Mouse (Mus musculus): ENCODE data around the gene Cyp4a10. TPM values are rescaled to one million over a fixed set of nuclear protein-coding genes. Genes with fewer than 3 reads are reported as not detected.
"Not testable (repeated sequence)": the region's sequence is repeated elsewhere in the genome, so short reads cannot be mapped to it uniquely, and the experiment has no call there.

Cyp4a10 gene
- polyA plus RNA-seq (2015; fragmentation: Nextera tagmentation; extraction: Ambion mirVana), result not detected in 2 replicates

GRCm38 (mm10) chr4:115518000-115518399, at the start of gene Cyp4a10:
Cyp4a10 (plus strand) TSS chr4:115518264.
- H3K27ac ChIP-seq (replicated peaks); H3K9ac ChIP-seq; H3K36me3 ChIP-seq; H3K4me2 ChIP-seq; ATAC-seq (ENCODE audit: extremely low read depth, insufficient number of reproducible peaks, low FRiP score, low TSS enrichment); H3K4me1 ChIP-seq; H3K9me3 ChIP-seq; H3K4me3 ChIP-seq; H3K27me3 ChIP-seq (replicated peaks): not testable (repeated sequence)
- WGBS, result 68% methylated on average over 5 of the region's 5 CpGs

GRCm38 (mm10) chr4:115473585-115473984, 44.5 kb upstream of the Cyp4a10 start:
- H3K27ac ChIP-seq (replicated peaks); H3K4me2 ChIP-seq; H3K27me3 ChIP-seq (replicated peaks); H3K9me3 ChIP-seq; H3K4me3 ChIP-seq; H3K36me3 ChIP-seq; ATAC-seq (ENCODE audit: extremely low read depth, insufficient number of reproducible peaks, low FRiP score, low TSS enrichment); H3K9ac ChIP-seq; H3K4me1 ChIP-seq: not testable (repeated sequence)
- 70% methylated on average over 3 of the region's 3 CpGs for WGBS

DNA sequence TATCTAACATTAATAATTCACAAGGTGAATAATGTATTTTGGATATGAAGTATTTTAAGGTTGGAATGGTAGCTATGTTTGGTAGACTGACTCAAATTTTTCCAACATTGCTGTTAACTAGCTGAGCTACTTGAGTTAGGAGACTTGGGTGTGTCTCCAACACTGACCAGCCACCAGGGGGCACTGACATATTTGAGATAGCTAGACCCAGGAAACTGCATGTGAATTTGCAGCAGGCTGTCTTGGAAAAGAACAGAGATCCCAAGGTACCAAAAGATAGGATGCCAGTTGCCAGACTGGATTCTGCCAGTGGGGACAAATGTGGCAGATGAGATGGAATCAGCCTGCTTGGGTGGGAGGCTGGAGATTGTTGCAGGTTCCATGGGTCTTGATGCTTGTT, 42.0 kb upstream of the Cyp4a10 start:
- not testable (repeated sequence) for H3K9me3 ChIP-seq; H3K4me1 ChIP-seq; H3K4me2 ChIP-seq; H3K27ac ChIP-seq (replicated peaks); H3K4me3 ChIP-seq; H3K36me3 ChIP-seq; ATAC-seq (ENCODE audit: extremely low read depth, insufficient number of reproducible peaks, low FRiP score, low TSS enrichment); H3K27me3 ChIP-seq (replicated peaks); H3K9ac ChIP-seq

- H3K4me2 ChIP-seq, result no peak overlapping the region
- H3K36me3 ChIP-seq, result no peaks in the 10 kb centered on the region
- 48% methylated on average over 6 of the region's 6 CpGs for WGBS
- no peak overlapping the region for H3K4me3 ChIP-seq
- H3K9ac ChIP-seq, result no peak overlapping the region
- no peaks in the 10 kb centered on the region for H3K9me3 ChIP-seq
- no peak overlapping the region for H3K27ac ChIP-seq (replicated peaks)
- no peak for ATAC-seq (ENCODE audit: extremely low read depth, insufficient number of reproducible peaks, low FRiP score, low TSS enrichment)
- no peaks in the 10 kb centered on the region for H3K27me3 ChIP-seq (replicated peaks)
- H3K4me1 ChIP-seq, result no peaks in the 10 kb centered on the region
Measured at GRCm38 (mm10) chr4:115481006-115481652, 36.9 kb upstream of the Cyp4a10 start.

DNA sequence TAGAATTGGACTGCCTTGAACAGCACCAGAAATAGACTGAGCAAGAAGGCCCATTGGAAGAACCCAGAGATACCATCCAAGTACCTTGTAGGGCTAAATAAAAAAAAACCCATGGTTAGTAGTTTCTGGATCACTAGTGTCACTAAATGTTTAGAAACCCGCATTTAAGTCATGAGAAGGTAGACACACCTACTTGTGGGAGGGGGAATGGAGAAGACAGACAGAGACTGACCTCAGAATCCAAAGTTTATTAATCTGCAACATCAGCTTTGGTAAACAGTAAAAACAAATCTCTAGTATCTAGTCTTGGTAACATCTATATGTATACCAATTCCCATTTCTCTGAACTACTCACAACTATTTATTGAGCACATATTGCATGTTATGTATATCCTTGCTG, 22.1 kb upstream of the Cyp4a10 start, which contains the start of gene Cyp4a14:
Gene Cyp4a14, minus strand, starts transcription at position 142 of the 400 bp plus-strand sequence.
- ATAC-seq (ENCODE audit: extremely low read depth, insufficient number of reproducible peaks, low FRiP score, low TSS enrichment), result no peak
- H3K36me3 ChIP-seq, result no peaks in the 10 kb centered on the region
- no peak within 1 kb of the TSS for H3K4me2 ChIP-seq
- no peak within 1 kb of the TSS for H3K27ac ChIP-seq (replicated peaks)
- H3K4me3 ChIP-seq, result no peak within 1 kb of the TSS
- H3K9ac ChIP-seq, result no peak within 1 kb of the TSS
- H3K4me1 ChIP-seq, result no peaks in the 10 kb centered on the region
- no peaks in the 10 kb centered on the region for H3K27me3 ChIP-seq (replicated peaks)
- WGBS, result 60% methylated on average over 1 of the region's 1 CpGs
- no peaks in the 10 kb centered on the region for H3K9me3 ChIP-seq

DNA sequence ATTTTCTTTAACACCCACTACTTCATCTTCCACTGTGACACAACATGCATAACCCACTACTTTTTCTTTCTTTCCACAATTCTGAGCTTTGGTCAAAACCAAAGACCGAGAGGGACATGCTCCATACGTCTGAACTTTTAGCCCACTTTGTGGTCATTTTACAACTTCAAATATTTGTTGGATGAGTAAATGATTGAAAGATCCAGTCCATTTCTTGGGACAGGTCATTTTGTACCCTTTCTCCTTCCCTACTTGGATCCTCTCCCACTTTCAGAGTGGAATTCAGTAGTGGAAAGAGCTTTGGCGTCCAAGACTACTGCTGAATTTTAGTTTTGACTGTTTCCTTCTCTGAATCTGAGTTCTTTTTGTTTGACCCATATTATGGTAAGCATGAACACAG, 20.6 kb upstream of the Cyp4a10 start:
- Histone ChIP-seq H3K4me3 (no peak overlapping the region), H3K9ac (no peak overlapping the region), H3K4me1 (no peaks in the 10 kb centered on the region), H3K27me3 (replicated peaks) (no peaks in the 10 kb centered on the region), H3K27ac (replicated peaks) (no peak overlapping the region), H3K36me3 (no peaks in the 10 kb centered on the region), H3K9me3 (no peaks in the 10 kb centered on the region), H3K4me2 (no peak overlapping the region)
- 78% methylated on average over 3 of the region's 3 CpGs for WGBS
- no peak for ATAC-seq (ENCODE audit: extremely low read depth, insufficient number of reproducible peaks, low FRiP score, low TSS enrichment)

- not testable (repeated sequence) for H3K36me3 ChIP-seq; H3K27me3 ChIP-seq (replicated peaks); ATAC-seq (ENCODE audit: extremely low read depth, insufficient number of reproducible peaks, low FRiP score, low TSS enrichment); H3K4me3 ChIP-seq; H3K27ac ChIP-seq (replicated peaks); H3K9me3 ChIP-seq; H3K9ac ChIP-seq; H3K4me2 ChIP-seq; H3K4me1 ChIP-seq
Measured at GRCm38 (mm10) chr4:115513964-115514363, 4.1 kb upstream of the Cyp4a10 start.

DNA sequence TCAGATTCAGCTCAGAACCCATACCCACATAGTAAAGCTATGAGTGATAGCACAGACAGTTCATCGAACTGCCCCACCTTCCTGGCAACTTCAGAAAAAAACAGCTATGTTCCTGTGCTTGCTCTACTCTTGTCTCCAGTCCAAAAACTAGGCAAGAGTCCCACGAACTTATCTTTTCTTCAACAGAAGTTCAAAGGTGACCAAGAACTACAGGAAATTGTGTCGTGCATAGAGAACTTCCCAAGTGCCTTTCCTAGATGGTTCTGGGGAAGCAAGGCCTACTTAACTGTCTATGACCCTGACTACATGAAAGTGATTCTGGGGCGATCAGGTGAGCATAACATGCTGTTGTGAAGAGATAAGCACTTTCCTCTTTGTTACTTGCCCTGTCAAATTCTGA, 1.4 kb downstream of the Cyp4a10 start:
- H3K4me1 ChIP-seq, result no peaks in the 10 kb centered on the region

GRCm38 (mm10) chr4:115521766-115522165, 3.7 kb downstream of the Cyp4a10 start:
- Histone ChIP-seq H3K27ac (replicated peaks) (no peak overlapping the region), H3K27me3 (replicated peaks) (no peaks in the 10 kb centered on the region), H3K9ac (no peak overlapping the region), H3K9me3 (no peaks in the 10 kb centered on the region), H3K4me1 (no peaks in the 10 kb centered on the region), H3K36me3 (no peaks in the 10 kb centered on the region), H3K4me3 (no peak overlapping the region), H3K4me2 (no peak overlapping the region)
- no peak for ATAC-seq (ENCODE audit: extremely low read depth, insufficient number of reproducible peaks, low FRiP score, low TSS enrichment)
- WGBS, result 79% methylated on average over 2 of the region's 2 CpGs

More for the DNA sequence above, 1.4 kb downstream of the Cyp4a10 start:
- no peak for ATAC-seq (ENCODE audit: extremely low read depth, insufficient number of reproducible peaks, low FRiP score, low TSS enrichment)
- Histone ChIP-seq H3K27me3 (replicated peaks) (no peaks in the 10 kb centered on the region), H3K9ac (no peak overlapping the region), H3K9me3 (no peaks in the 10 kb centered on the region), H3K4me2 (no peak overlapping the region), H3K4me3 (no peak overlapping the region), H3K36me3 (no peaks in the 10 kb centered on the region), H3K27ac (replicated peaks) (no peak overlapping the region)
- 43% methylated on average over 4 of the region's 4 CpGs for WGBS

GRCm38 (mm10) chr4:115545101-115545500, 27.0 kb downstream of the Cyp4a10 start:
- no peak overlapping the region for H3K4me2 ChIP-seq
- no peak overlapping the region for H3K4me3 ChIP-seq
- H3K27ac ChIP-seq (replicated peaks), result no peak overlapping the region
- WGBS, result 26% methylated on average over 1 of the region's 1 CpGs
- no peaks in the 10 kb centered on the region for H3K36me3 ChIP-seq
- H3K9ac ChIP-seq, result no peak overlapping the region
- H3K27me3 ChIP-seq (replicated peaks), result no peaks in the 10 kb centered on the region
- peaks cover 3% of the 10 kb centered on the region; the same call in 1 of the 2 replicates for H3K9me3 ChIP-seq
- ATAC-seq (ENCODE audit: extremely low read depth, insufficient number of reproducible peaks, low FRiP score, low TSS enrichment), result no peak
- H3K4me1 ChIP-seq, result no peaks in the 10 kb centered on the region

DNA sequence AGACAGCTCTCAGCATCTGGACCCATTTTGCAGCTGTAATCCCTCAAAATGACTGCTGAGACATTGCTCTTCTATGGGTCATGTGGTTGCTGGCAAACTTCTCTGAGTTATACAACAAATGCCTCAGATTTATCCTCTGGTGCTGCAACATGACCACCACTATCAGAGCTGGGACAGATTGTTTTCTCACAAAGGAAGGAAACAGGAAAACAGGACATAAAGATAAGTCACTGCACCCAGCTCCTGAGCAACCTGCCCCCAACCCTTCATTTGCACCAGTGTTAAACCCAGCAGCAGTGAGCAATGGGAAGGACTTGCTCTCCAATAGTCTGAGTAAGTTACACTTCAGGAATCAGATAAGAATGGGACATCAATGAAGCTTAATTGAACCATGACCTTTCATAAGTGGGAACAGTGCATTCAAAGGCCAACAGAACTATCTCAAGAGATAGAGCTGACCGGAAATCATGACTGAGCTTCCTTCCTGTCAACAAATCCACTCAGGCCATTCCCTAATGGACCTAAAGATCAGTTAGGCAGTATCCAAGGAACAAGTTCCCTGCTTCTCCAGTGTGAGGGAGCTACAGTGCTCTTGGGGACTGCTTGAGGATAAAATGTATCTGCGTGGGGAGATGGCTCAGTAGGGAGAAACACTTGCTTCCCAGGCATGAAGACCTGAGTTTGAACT, 28.2 kb downstream of the Cyp4a10 start:
- H3K4me1 ChIP-seq, result no peaks in the 10 kb centered on the region
- H3K9ac ChIP-seq, result no peak overlapping the region
- WGBS, result 36% methylated on average over 2 of the region's 2 CpGs
- no peak overlapping the region for H3K4me2 ChIP-seq
- no peaks in the 10 kb centered on the region for H3K27me3 ChIP-seq (replicated peaks)
- no peak for ATAC-seq (ENCODE audit: extremely low read depth, insufficient number of reproducible peaks, low FRiP score, low TSS enrichment)
- no peak overlapping the region for H3K4me3 ChIP-seq
- H3K27ac ChIP-seq (replicated peaks), result peak overlapping the region; percentile 48; the same call in 1 of the 2 replicates
- peaks cover 3% of the 10 kb centered on the region; the same call in 1 of the 2 replicates for H3K9me3 ChIP-seq
- no peaks in the 10 kb centered on the region for H3K36me3 ChIP-seq

DNA sequence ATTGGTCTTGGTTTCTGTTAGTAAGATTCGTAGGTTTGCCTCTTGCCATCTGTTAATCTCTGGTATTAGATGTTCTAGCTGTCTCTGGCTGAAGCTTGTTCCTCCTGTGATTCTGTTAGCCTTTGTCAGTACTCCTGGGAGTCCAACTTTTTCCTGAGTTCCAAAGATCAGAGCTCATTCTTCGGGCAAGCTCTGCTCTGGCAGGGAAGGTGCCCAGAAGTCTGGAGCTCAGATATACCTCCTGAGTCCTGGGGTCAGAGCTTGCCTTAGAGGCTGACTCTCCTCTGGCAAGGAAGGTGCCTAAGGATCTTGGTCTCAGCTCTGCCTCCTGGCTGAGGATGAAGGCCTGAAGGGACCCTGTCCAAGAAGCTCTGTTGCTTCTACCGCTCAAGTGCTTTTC, 34.7 kb downstream of the Cyp4a10 start:
- H3K4me2 ChIP-seq, result no peak overlapping the region
- WGBS, result 69% methylated on average over 3 of the region's 3 CpGs
- no peak for ATAC-seq (ENCODE audit: extremely low read depth, insufficient number of reproducible peaks, low FRiP score, low TSS enrichment)

More for the DNA sequence above, 34.7 kb downstream of the Cyp4a10 start:
- Histone ChIP-seq H3K9me3 (peaks cover under 1% of the 10 kb centered on the region; the same call in 1 of the 2 replicates), H3K4me3 (no peak overlapping the region), H3K27ac (replicated peaks) (no peak overlapping the region), H3K27me3 (replicated peaks) (no peaks in the 10 kb centered on the region), H3K36me3 (no peaks in the 10 kb centered on the region), H3K9ac (no peak overlapping the region), H3K4me1 (no peaks in the 10 kb centered on the region)
